Comparison of ENCODE assay signal across 14 mouse cellular contexts in the genomic region with DNA sequence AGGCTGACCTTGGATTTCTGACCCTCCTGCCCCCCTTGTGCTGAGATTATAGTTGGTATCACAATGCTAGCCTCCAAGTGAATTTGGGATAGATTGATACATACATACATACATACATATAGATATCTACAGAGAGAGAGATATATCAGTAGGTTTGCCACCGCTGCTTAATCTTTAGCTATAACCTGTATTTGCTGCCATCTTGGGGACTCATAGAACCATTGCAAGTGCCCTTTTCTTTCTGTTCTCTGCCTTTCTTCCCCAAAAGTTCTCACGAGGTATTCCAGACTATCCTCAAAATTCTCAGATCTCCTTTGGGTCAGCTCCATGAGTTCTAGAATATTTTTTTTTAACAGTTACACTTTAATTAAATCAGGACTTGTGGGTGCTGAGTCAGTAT. TPM values are rescaled to one million over a fixed set of nuclear protein-coding genes. Genes with fewer than 3 reads are reported as not detected.
DNase-seq lines count a peak whose midpoint lies in the region; ATAC-seq and TF ChIP-seq lines count a peak whose summit lies in the region.
"Had no signal": no experiment of that assay in that cellular context is flagged by ENCODE, and none has a peak within 500 bp of the region (broad histone marks: within the 10 kb centered on the region; RNA-seq: fewer than 3 reads in every experiment).

No protein-coding gene starts in this region.

- no peak overlapping the region for H3K27ac ChIP-seq in heart, postnatal 0 days (ENCODE audit: low read depth)
- no peak overlapping the region for H3K27ac ChIP-seq in lung, postnatal 0 days (ENCODE audit: low read length)

- H3K27me3 ChIP-seq in heart, postnatal 0 days (ENCODE audit: control insufficient read depth, insufficient read depth, low read length), result no peaks in the 10 kb centered on the region
- H3K27me3 ChIP-seq in lung, postnatal 0 days (replicated peaks; ENCODE audit: insufficient read depth, low read length), result no peaks in the 10 kb centered on the region
- no peaks in the 10 kb centered on the region for H3K27me3 ChIP-seq in Patski

- no peak for TF ChIP-seq EP300 in heart, postnatal 0 days (IDR thresholded peaks at IDR 0.05; ENCODE audit: low read depth)
- TF ChIP-seq EP300 in lung, postnatal 0 days (IDR thresholded peaks at IDR 0.05), result no peak

- no peak overlapping the region for H3K4me3 ChIP-seq in heart, postnatal 0 days (ENCODE audit: low read depth, low read length)
- H3K4me3 ChIP-seq in lung, postnatal 0 days (ENCODE audit: low read depth, low read length), result no peak overlapping the region
- H3K4me3 ChIP-seq: myocyte had no signal

- no peaks in the 10 kb centered on the region for H3K36me3 ChIP-seq in heart, postnatal 0 days (replicated peaks; ENCODE audit: control insufficient read depth, insufficient read depth, low read length)
- H3K36me3 ChIP-seq in lung, postnatal 0 days (ENCODE audit: insufficient read depth, low read length), result no peaks in the 10 kb centered on the region

- no peak for ATAC-seq in heart, postnatal 0 days (ENCODE audit: insufficient read depth, low read depth)
- ATAC-seq in lung, postnatal 0 days, result no peak
- ATAC-seq in Patski, result no peak
- ATAC-seq in megakaryocyte progenitor cell, adult 5-6 weeks (replicated peaks; ENCODE audit: poor library complexity), result 0 out of 2 replicates have a peak, but pooled peaks have one; percentile 12

- in situ Hi-C loops in Patski (cut with MboI; ENCODE audit: low pct_unique_long_range_greater_than_20kb), result loop anchor here (5.0 to 10.0 kb wide), 4 partner anchors 93 to 541 kb away; partner anchors contain the start of gene Hipk3

- CTCF ChIA-PET in Patski (lab: Charles Lee), result interaction anchor here (1.0 kb wide), 1 partner anchor 141 kb away, joined by 5 read pairs; no protein-coding TSS in a partner anchor

- POLR2A ChIA-PET in Patski (lab: Charles Lee), result no interaction called here

- peak; percentile 32 for DNase-seq in heart, postnatal 0 days (ENCODE audit: low spot score)
- DNase-seq in heart, adult 8-10 months (ENCODE audit: low spot score), result no peak
- peak; percentile 77 for DNase-seq in lung, postnatal 0 days (ENCODE audit: low spot score)
- no peak for DNase-seq in lung, postnatal 4 days
- DNase-seq in Patski (ENCODE audit: low read depth, low spot score), result no peak
- DNase-seq in layer of hippocampus, postnatal 10 days (ENCODE audit: low spot score in 2 of 2), result no peak
- DNase-seq in lung, adult 18-20 months, result no peak
- DNase-seq: adrenal gland, postnatal 36 days; cerebellum, adult 11 months; heart, postnatal 14 days; lung, adult 2 months; thymus, postnatal 25 days had no signal

- WGBS in heart, postnatal 0 days, result 26% methylated on average over 2 of the region's 2 CpGs
- WGBS in lung, postnatal 0 days, result 22% methylated on average over 2 of the region's 2 CpGs

- no peak overlapping the region for H3K4me2 ChIP-seq in heart, postnatal 0 days (ENCODE audit: low read depth, low read length)
- H3K4me2 ChIP-seq in lung, postnatal 0 days (replicated peaks; ENCODE audit: low read depth, low read length), result no peak overlapping the region

- TF ChIP-seq CTCF in heart, postnatal 0 days (IDR thresholded peaks at IDR 0.05; ENCODE audit: low read depth), result peak; percentile 54
- peak; percentile 62 for TF ChIP-seq CTCF in lung, postnatal 0 days (IDR thresholded peaks at IDR 0.05)
- TF ChIP-seq CTCF in Patski (IDR thresholded peaks at IDR 0.05), result peak; percentile 17

- peaks cover 7% of the 10 kb centered on the region for H3K4me1 ChIP-seq in heart, postnatal 0 days (ENCODE audit: control insufficient read depth, insufficient read depth)
- no peaks in the 10 kb centered on the region for H3K4me1 ChIP-seq in lung, postnatal 0 days (ENCODE audit: insufficient read depth, low read depth, low read length)

- H3K9me3 ChIP-seq in heart, postnatal 0 days (replicated peaks; ENCODE audit: control insufficient read depth, low read length), result no peaks in the 10 kb centered on the region
- no peaks in the 10 kb centered on the region for H3K9me3 ChIP-seq in lung, postnatal 0 days (ENCODE audit: low read length)

- no peak overlapping the region for H3K9ac ChIP-seq in heart, postnatal 0 days (replicated peaks; ENCODE audit: low read depth, low read length)
- H3K9ac ChIP-seq in lung, postnatal 0 days (replicated peaks; ENCODE audit: low read depth), result no peak overlapping the region

RNA-seq across cellular contexts. Expression of gene Cstf3, which starts 4.7 kb away (rescaled TPM):
- total RNA-seq in heart, postnatal 0 days (2014; rRNA removed; ENCODE audit: low replicate concordance), result 6.4 and 12.6 TPM in 2 replicates
- 29.3 and 37.3 TPM in 2 replicates for polyA plus RNA-seq in heart, postnatal 0 days (2015; fragmentation: Nextera tagmentation; extraction: Ambion mirVana)
- 10 to 100 TPM in 3 of 4 experiments, 1 to 10 TPM in 1; 8.9 to 15.3 (median 12.2) TPM for total RNA-seq in heart, adult 8-10 months (2022)
- polyA plus RNA-seq in lung, postnatal 0 days (2015; fragmentation: Nextera tagmentation; extraction: Ambion mirVana), result 31.5 and 33.7 TPM in 2 replicates
- polyA plus RNA-seq in Patski (2021), result 30.9 TPM
- 41.5 and 60.7 TPM in 2 replicates for total RNA-seq in megakaryocyte progenitor cell, adult 5-6 weeks (2015)
- 20.9 and 24.5 TPM in 2 replicates for total RNA-seq in megakaryocyte progenitor cell, adult 5-6 weeks (2017)
- total RNA-seq in layer of hippocampus, postnatal 10 days (2021), result 10 to 100 TPM; 41.6 to 43.0 TPM

Comparison
In these comparisons a context has a peak if more than half of its experiments do, and no peak if none do; other contexts are left out.
1. DNase-seq: peak in heart, postnatal 0 days (single experiment) and lung, postnatal 0 days (single experiment); none in heart, adult 8-10 months (single experiment), lung, postnatal 4 days (0 of 2), Patski (single experiment), layer of hippocampus, postnatal 10 days (0 of 2) and lung, adult 18-20 months (0 of 2).
2. Peak in every context shown above with its lines, with median percentiles within 50 percentile points of each other: CTCF ChIP-seq.